Mouse (Mus musculus) Patski (cell line): ENCODE measurements around the gene Kremen1. TPM values are rescaled to one million over a fixed set of nuclear protein-coding genes. Genes with fewer than 3 reads are reported as not detected.

Source experiments
- ATAC-seq: fragments of 100-300 bp; one replicate; pipeline ENCODE4 v1.8.0; 2021
- CTCF ChIA-PET: fragments of 350-600 bp; sonication (Branson Sonifier 250); formaldehyde crosslinking; loops from one replicate; lab custom pipeline; 2022; ENCODE audit warnings: inconsistent platforms; lab: Charles Lee
- POLR2A ChIA-PET: fragments of 350-600 bp; sonication (Branson Sonifier 250); formaldehyde crosslinking; loops from one replicate; lab custom pipeline; 2022; ENCODE audit warnings: antibody characterized with exemption, inconsistent platforms; lab: Charles Lee
- DNase-seq: peaks from one replicate; pipeline ENCODE4 v3.0.0-alpha.2; 2011; ENCODE audit warnings: low read depth, low spot score
- H3K27me3 ChIP-seq: fragments of 371-371 bp; one replicate; pipeline ENCODE4 v1.5.1; 2021
- CTCF ChIP-seq: fragments of 100-300 bp; IDR thresholded peaks from one replicate; pipeline ENCODE4 v1.5.1; 2021
- in situ Hi-C: fragments of 300-500 bp; cut with MboI; formaldehyde crosslinking; loops from 3 replicates; pipeline ENCODE4 v1.11.1; 2018; ENCODE audit warnings: low pct_unique_long_range_greater_than_20kb, mixed read lengths
- polyA plus RNA-seq: library from polyadenylated mRNA; unstranded; gene quantifications from one replicate; pipeline ENCODE4 v1.2.3, GENCODE M21; 2021

Kremen1 gene
- polyA plus RNA-seq, 1 experiment from 2014 or later, result 73.0 TPM

- TF ChIP-seq CTCF, result no peak
- ATAC-seq (no peak), DNase-seq (no peak)
- ChIA-PET CTCF (interaction anchor here (1.3 kb wide), 1 partner anchor 37 kb away, joined by 3 read pairs; no protein-coding TSS in a partner anchor), POLR2A (interaction anchor here (0.7 to 1.2 kb wide), 2 partner anchors 10 to 797 kb away, joined by 3 to 4 read pairs; no protein-coding TSS in a partner anchor)
- in situ Hi-C loops, result no loop called here
- H3K27me3 ChIP-seq, result peaks cover 14% of the 10 kb centered on the region
These were observed 109.5 kb downstream of the Kremen1 start, which contains the start of gene Emid1 for GRCm38 (mm10) chr11:5151680-5152337. Gene Emid1, minus strand, starts transcription at chr11:5152257.

- ATAC-seq (no peak), DNase-seq (no peak)
- ChIA-PET POLR2A (interaction anchor here (0.7 to 1.2 kb wide), 2 partner anchors 10 to 798 kb away, joined by 3 to 4 read pairs; no protein-coding TSS in a partner anchor), CTCF (interaction anchor here (1.3 kb wide), 1 partner anchor 36 kb away, joined by 3 read pairs; no protein-coding TSS in a partner anchor)
- TF ChIP-seq CTCF, result no peak
- peaks cover 12% of the 10 kb centered on the region for H3K27me3 ChIP-seq
- in situ Hi-C loops, result no loop called here
These were observed 110.1 kb downstream of the Kremen1 start for GRCm38 (mm10) chr11:5151247-5151630.

- no peak for TF ChIP-seq CTCF
- DNase-seq, result no peak
- ChIA-PET POLR2A (interaction anchor here (1.2 kb wide), 1 partner anchor 9 kb away, joined by 3 read pairs; no protein-coding TSS in a partner anchor), CTCF (interaction anchor here (1.3 kb wide), 1 partner anchor 36 kb away, joined by 3 read pairs; no protein-coding TSS in a partner anchor)
- in situ Hi-C loops, result no loop called here
- H3K27me3 ChIP-seq, result peaks cover 12% of the 10 kb centered on the region
- ATAC-seq, result no peak
These were observed 110.7 kb downstream of the Kremen1 start for GRCm38 (mm10) chr11:5150416-5151246.

GRCm38 (mm10) chr11:5149955-5150354 is 111.4 kb downstream of the Kremen1 start:
- in situ Hi-C loops, result no loop called here
- H3K27me3 ChIP-seq, result peaks cover 12% of the 10 kb centered on the region
- ChIA-PET POLR2A (no interaction called here), CTCF (no interaction called here)
- TF ChIP-seq CTCF, result no peak
- ATAC-seq, result no peak
- DNase-seq, result no peak

- in situ Hi-C loops, result no loop called here
- ChIA-PET CTCF (no interaction called here), POLR2A (interaction anchor here (0.5 kb wide), 1 partner anchor 9 kb away, joined by 3 read pairs; no protein-coding TSS in a partner anchor)
- peaks cover 12% of the 10 kb centered on the region for H3K27me3 ChIP-seq
- TF ChIP-seq CTCF, result no peak
- no peak for ATAC-seq
- DNase-seq, result no peak
These were observed 112.1 kb downstream of the Kremen1 start for GRCm38 (mm10) chr11:5149249-5149648.

GRCm38 (mm10) chr11:5145600-5145999 is 115.8 kb downstream of the Kremen1 start:
- ATAC-seq, result no peak

GRCm38 (mm10) chr11:5141965-5142364 is 119.4 kb downstream of the Kremen1 start:
- no peaks in the 10 kb centered on the region for H3K27me3 ChIP-seq
- TF ChIP-seq CTCF, result no peak
- in situ Hi-C loops, result no loop called here
- ChIA-PET CTCF (interaction anchor here (0.9 to 1.0 kb wide), 2 partner anchors 18 to 27 kb away, joined by 3 read pairs; no protein-coding TSS in a partner anchor), POLR2A (interaction anchor here (1.0 kb wide), 1 partner anchor 9 kb away, joined by 3 read pairs; no protein-coding TSS in a partner anchor)
- ATAC-seq, result no peak
- no peak for DNase-seq

More at GRCm38 (mm10) chr11:5145600-5145999, 115.8 kb downstream of the Kremen1 start:
- TF ChIP-seq CTCF, result no peak
- no peak for DNase-seq
- in situ Hi-C loops, result no loop called here
- H3K27me3 ChIP-seq, result no peaks in the 10 kb centered on the region
- POLR2A ChIA-PET, result no interaction called here
- CTCF ChIA-PET, result interaction anchor here (1.2 kb wide), 1 partner anchor 31 kb away, joined by 3 read pairs; no protein-coding TSS in a partner anchor

Other genes starting within 250 kb of the Kremen1 start
- gene Rasl10a, start 203.4 kb downstream of the Kremen1 start, polyA plus RNA-seq, result 2.4 TPM
- gene Gas2l1, start 196.2 kb downstream of the Kremen1 start, polyA plus RNA-seq, result 56.3 TPM
- gene Rhbdd3, start 162.6 kb downstream of the Kremen1 start, polyA plus RNA-seq, result 35.4 TPM
- gene Ewsr1, start 162.3 kb downstream of the Kremen1 start, polyA plus RNA-seq, result 420 TPM
- gene Emid1, start 109.3 kb downstream of the Kremen1 start, polyA plus RNA-seq, result not detected
- gene Znrf3, start 183.3 kb upstream of the Kremen1 start, polyA plus RNA-seq, result 10.7 TPM